Mouse (Mus musculus) left cerebral cortex, adult 11 months (tissue): ENCODE measurements around the gene Fam160a1.

ENCODE experiments used
- DNase-seq: peaks from one replicate; pipeline ENCODE4 v3.0.0; 2022; ENCODE audit warnings: low spot score

Fam160a1 gene

GRCm38 (mm10) chr3:85634389-85635125 lies 182.5 kb downstream of the Fam160a1 start:
- DNase-seq = no peak

- no peak for DNase-seq
Observed at GRCm38 (mm10) chr3:85633733-85634132, 183.4 kb downstream of the Fam160a1 start.

- DNase-seq = no peak
Observed at GRCm38 (mm10) chr3:85629895-85630510, 187.1 kb downstream of the Fam160a1 start.

GRCm38 (mm10) chr3:85619751-85620150 lies 197.3 kb downstream of the Fam160a1 start:
- no peak for DNase-seq

GRCm38 (mm10) chr3:85619345-85619744 lies 197.7 kb downstream of the Fam160a1 start:
- DNase-seq = no peak

- DNase-seq = no peak
Observed at GRCm38 (mm10) chr3:85618885-85619284, 198.2 kb downstream of the Fam160a1 start.

GRCm38 (mm10) chr3:85616389-85616788 lies 200.7 kb downstream of the Fam160a1 start:
- DNase-seq = no peak
